Mouse (Mus musculus) embryonic fibroblast, embryonic 13.5 days (primary cell): Measurements from ENCODE around the gene Slc39a10.

Experiments used
- CTCF ChIP-seq: IDR thresholded peaks from 2 replicates; pipeline ENCODE4 v1.5.1; 2011; ENCODE audit warnings: mild to moderate bottlenecking, control low read depth, low read length, moderate library complexity, borderline replicate concordance; ENCODE audit not compliant: insufficient read depth
- POLR2A ChIP-seq: IDR thresholded peaks from 2 replicates; pipeline ENCODE4 v1.6.1; 2011; ENCODE audit warnings: low read depth, mild to moderate bottlenecking, control low read depth, low read length, moderate library complexity

- no peak for TF ChIP-seq CTCF
- TF ChIP-seq POLR2A: no peak
Observed at GRCm38 (mm10) chr1:46817934-46818333, 74.7 kb downstream of the Slc39a10 start.
